Mouse (Mus musculus) cortical plate, adult 2 months (tissue): Measurements from ENCODE around the gene Rxfp4.

ENCODE experiments used
- CTCF ChIP-seq: fragments of 200-500 bp; IDR thresholded peaks from 2 replicates; pipeline ENCODE4 v1.5.1; 2011; ENCODE audit warnings: mild to moderate bottlenecking, control low read depth, low read length; ENCODE audit not compliant: insufficient read depth; ENCODE audit errors: extremely low read depth
- POLR2A ChIP-seq: fragments of 200-500 bp; IDR thresholded peaks from 2 replicates; pipeline ENCODE4 v1.6.1; 2011; ENCODE audit warnings: mild to moderate bottlenecking, low read length, control low read depth; ENCODE audit not compliant: insufficient read depth; ENCODE audit errors: extremely low read depth

DNA sequence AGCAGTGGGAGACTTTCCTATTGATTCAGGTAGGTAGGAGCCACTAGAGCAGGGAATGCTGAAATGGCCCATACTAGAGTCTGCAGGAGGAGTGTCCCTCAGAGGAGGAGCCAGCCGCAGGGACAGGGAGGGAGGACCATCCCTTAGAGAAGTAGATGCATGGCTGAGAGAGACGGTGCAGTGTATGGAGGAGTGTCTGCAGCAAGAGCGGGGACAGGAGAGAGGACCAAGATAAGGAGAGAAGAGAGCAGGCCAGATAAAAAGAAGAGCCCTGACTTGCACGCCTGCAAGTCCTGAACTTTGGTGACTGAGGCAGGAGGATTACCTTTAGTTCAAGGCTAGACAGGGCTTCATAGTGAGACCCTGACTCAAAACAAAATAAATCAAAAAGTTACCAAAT, 25.8 kb downstream of the Rxfp4 start:
- TF ChIP-seq CTCF (no peak), POLR2A (0 out of 2 replicates have a peak, but pooled peaks have one; percentile 40)
